Mouse (Mus musculus) adrenal gland, postnatal 10 days (tissue): ENCODE measurements at regions not wholly inside any gene's neighbourhood (a gene's known extent, or its start where the extent isn't known, plus 50 kb on each side); places are given as distances from the start of the nearest gene placed in this dataset.

Experiments used
- DNase-seq: peaks from one replicate; pipeline ENCODE4 v3.0.0; 2021; ENCODE audit warnings: mixed read lengths

DNA sequence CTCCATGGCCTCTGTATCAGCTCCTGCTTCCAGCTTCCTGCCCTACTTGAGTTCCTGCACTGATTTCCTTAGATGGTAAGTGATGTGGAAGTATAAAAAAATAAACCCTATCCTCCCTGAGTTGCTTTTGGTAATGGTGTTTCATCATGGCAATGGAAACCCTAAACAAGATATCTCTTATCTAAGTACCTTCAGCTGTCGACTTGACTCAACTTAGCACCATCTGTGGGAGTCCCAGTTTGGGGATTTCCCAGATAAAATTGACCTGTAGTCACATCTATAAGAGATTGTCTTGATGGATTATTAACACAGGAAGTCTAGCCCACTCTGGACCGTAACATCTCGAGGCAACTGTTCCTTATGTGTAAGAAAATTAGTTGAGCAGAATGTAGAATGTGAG, 570.2 kb upstream of the Gm10306 start:
- no peak for DNase-seq

DNA sequence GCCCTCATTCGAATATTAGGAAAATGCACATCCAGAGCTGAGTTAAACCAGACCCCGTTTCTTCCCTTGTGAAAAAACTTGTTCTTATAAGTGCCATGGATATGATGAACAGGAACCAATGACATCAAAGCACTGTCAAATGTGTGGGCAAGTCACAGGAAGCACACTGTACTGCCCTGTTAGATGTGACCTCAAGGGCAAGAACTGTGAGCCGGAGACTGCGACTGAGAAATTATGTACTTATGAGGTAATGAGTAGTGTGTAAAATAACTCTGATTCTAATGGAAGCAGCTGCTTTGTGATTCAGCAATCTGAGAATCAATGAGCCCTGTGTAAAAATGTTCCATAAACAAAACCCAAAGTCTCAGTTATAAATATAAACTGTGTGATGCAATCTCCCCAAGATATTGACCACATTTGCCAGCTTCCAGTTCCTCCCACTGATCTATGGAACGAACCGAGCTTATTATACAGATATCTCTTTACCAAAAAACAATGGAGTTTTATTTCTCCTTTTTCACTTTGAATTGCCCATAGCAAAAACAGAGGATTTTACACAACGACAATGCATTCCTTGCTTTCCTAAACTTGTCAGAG, 566.0 kb upstream of the Gm10306 start:
- DNase-seq: no peak

DNA sequence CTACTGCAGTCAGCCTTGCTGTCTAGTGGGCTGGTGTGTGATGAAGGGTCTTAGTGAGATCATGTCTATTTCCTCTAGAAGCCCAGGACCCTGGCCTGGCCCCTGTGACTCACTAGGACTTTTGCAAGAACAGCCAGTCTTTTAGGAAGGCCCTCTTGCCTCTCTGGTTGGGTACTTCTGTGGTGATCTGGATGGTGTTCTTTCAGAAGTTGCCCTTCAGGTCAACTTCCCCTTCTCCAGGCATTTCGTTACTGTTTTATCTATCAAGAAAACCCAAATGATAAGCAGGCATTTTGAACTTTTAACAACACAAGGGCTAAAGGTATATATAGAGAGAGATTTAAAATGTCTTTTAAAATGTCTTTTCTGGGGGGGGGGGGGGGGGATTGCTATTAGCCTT, 550.5 kb upstream of the Gm10306 start:
- peak; percentile 15 for DNase-seq

DNA sequence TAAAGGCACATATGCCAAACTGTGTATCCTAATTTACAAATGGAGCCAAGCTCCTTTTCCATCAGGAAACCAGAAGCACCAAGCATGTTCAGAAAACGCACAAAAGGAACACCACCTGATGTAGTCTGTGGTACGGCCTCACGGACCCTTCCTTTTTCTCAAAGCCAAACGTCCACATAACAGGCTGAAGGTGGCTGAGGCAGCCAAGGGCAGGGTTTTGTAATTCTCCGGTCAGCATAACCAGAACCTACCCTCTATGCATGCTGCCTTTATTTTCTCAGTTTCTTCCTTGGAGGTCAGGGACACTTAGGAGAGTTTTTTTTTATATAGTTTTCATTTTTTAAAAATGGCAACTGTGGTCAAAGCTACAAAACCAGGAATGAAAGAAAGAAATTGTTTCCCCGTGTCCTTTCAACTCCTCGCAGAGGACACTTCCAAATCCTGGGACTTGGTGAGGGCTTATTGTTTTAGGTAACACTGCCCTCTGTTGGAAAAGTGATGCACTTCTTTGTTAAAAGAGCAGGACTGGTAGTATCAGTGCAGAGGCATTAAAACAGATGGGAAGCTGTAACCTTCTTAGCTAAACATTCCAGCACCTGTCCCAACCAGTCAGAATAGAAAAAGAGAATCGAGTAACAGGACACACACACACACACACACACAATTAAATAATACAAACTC, 549.1 kb upstream of the Gm10306 start:
- DNase-seq: peak; percentile 49

DNA sequence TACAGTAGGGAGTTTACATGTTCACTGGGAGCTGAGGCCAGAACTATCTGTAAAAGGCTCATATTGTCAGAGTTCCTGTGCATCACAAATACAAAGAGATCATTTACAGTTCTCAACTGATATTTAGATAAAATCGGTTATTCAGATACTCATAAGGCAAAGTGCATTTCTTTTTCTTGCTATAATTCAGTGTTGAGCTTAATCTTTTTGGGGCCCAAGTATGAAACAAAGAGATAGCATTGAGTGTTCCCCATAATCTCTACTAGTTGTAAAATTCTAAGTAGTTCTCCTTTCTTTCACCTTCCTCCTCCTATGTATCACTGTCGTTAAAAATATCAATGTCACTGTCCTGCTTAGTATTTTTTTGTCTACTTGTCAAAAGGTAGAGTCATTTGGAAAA, 540.6 kb upstream of the Gm10306 start:
- DNase-seq: no peak

DNA sequence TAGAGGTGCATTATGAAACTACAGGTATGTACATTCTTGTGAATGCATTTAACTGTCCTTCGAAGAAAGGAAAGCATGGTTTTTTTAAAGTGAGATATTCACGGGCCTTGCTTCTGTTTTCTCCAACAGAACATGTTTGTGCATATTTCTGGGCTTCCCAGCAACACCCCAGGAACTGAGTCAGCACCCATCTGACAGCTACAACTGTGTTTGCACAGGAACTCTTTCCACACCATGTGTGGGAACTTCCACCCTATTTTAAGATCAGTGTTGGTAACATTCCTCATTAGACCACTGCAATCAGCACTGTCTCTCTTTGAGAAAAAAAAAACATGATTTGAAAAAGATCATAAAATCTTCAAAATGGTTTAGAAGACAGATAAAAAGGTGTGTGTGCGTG, 538.6 kb upstream of the Gm10306 start:
- no peak for DNase-seq

DNA sequence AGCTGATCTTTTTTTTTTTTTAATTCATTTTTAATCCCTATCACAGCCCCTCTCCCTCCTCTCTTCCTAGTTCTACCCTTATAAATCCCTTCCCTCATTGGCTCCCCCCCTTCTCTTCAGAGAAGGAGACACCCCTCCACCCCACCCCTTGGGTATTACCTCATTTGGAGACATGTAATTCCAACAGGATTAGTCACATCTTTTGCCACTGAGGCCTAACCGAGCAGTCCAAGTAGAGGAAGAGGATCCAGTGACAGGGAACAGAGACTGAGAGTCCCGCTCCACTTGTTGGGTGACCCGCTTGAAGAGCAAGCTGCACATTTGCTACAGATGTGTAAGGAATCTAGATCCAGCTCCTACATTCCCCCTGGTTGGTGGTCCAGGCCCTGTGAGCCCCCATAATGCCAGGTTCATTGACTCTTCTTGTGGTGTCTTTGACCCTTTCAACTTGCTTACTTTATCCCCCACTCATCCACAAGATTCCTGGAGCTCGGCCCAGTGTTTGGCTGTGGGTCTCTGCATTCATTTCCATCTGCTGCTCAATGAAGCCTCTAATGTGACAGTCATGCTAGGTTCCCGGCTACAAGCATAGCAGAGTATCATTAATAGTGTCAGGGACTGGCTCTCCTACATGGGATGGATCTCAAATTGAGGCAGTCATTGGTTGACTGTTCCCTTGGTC, 506.6 kb upstream of the Gm10306 start:
- no peak for DNase-seq

DNA sequence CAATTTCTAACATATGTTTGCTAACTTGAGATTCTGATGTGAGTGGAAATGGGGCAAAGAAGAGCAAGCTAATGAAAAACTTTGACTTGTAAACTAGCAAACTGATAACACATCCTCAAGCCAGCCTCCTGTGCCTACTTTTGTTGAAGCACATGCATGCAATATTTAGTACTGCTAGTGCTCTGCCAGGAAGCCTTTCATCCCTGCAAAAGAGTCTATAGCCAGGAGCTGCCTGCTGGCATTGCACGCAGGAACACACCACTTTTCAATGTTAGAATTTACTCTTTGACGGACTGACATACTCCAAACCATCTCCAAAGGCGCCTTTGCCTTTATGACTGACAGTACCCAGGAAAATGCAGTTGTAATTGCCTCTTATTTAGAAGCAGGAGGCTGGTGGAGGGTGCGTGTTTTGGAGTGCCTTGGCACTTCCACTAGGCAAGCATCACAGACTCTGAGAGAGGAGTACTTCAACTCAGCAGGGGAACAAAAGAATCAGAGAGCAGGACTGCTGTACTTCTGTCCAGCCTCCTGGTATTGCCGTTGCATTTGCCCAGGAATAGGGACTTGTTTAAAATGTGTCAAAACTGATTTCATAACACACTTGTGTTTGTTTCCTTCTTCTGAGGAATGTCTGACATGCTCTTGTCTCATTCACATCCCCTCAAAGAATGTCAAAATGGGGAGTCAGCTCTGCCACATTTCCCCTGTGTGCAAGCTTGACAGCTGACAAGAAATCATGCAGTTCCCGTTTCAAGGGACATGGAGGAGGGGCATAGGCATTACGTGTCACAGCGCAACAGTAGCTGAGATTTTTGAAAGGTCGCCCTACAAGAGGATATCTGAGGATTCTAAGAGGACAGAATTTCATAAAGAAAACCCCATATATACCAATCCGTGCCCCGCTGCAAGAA, 503.8 kb upstream of the Gm10306 start:
- no peak for DNase-seq

DNA sequence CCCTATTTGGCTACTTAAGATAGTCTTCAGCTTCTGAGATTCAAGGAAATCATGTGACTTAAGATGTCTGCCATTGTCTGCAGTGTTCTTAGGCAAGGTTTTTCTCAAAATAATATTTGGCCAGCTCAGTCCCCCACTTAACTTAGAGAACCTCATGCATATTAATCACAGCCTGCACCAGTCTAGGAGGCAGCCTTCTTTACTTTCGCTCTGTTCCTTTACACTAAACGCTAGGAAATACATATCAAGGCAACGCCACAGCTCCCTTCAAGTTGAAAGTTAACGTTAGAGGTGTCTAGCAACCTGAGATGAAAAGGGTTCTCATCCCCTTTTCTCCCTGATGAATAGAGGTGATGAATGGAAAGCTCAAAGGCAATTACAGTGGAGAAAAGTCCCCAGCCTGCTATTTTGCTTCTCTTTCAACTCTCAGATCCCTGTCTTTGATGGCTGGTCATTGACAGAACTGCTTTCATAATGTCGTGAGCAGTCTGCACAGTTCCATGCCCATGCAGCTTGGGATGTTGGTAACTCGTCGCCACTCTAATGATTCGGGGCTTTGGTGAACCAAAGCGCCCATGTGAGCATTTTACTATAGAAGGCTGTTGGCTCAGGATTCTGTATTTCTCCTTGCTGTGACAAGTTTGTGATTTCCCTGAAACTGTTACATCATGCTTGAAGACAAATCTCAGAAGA, 483.0 kb upstream of the Gm10306 start:
- DNase-seq: no peak

DNA sequence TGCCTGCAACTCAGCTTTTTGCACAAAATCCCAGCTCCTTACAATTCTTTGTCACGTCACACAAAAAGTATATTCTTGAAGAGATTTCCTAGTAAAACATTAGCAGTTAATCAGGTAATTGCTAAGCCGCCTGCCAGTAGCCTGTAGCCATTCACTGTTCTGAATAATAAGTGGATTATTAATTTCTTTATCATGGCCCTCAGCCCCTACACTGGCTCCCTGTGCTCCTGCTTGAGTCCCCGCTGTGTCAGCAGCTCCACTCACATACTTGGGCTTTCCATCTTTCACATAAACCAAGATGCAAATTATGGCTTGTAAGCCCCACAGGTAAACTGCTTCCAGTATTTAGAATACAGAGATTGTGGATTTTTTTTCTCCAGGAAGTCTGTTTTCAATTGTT, 473.5 kb upstream of the Gm10306 start:
- no peak for DNase-seq

DNA sequence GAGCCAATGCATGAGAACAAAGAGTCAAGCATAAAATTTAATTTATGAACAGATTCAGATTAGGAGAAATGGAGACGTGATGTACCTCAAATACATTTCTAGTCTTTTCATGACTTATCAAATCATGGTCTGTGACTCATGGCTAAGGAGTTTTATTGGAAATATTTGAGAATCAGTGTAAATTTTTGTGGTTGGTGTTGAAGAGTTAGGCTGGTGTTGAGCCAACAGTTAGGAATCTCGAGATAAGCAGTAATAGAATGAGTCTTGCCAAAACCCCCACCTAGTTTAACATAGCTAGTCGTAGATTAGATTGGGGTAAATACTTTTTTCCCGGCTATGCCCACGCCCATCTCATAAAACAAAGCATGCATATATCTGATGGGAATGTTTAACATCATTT, 462.0 kb upstream of the Gm10306 start:
- DNase-seq: no peak

DNA sequence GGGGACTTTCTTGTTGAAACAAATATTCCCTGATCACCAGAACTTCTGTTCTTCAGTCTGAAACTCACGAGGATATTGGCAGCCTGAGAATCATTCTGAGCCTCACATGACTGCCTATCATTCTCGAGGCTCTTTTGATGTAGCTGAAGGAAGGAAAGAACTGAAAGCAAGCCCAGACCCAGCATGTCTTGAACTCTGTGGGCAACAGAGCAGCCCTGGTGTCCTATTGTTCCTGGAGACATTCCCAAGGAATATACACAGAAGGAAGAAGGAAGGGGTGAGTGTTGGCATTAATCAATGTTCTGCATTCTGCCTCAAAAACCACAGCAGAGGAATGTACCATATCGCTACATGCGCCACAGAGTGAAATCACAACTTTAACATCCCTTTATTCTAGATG, 449.4 kb upstream of the Gm10306 start:
- no peak for DNase-seq

DNA sequence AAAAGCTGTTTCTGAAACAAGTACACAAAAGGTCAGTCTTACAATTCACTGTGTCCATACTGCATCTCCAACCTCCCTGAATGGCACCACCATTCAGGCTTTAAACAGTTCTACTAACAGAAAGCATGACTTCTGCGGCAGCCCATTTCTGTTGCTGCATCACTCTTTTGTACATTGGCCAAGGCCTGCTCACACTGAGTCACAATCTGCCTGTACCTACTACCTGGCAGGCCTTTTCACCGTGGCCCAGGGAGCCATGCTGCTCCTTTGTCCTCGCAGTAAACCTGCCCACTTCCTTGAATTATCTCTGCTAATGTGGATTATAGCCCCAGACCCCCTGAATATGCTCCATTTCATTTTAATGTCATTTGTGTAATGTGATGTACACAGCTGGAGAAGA, 439.5 kb upstream of the Gm10306 start:
- no peak for DNase-seq

DNA sequence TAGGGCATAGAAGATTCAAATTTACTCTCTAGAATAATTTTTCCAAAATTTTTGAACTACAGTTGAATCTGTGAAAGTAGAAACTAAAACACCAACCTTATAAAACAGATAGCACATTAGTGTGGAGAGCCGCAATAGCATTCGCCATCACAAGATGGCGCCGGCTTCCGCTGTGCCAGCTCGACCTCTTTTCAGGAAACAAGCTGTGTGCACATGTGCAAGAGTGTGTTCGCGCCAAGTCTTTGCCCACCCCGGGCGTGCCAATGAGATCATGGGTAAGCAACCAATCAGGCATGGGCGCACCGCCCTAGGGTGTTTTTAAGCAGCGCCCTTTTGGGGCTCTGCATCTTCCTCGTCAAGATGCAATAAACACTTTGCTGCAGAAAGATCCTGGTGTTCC, 432.2 kb upstream of the Gm10306 start:
- DNase-seq: no peak

DNA sequence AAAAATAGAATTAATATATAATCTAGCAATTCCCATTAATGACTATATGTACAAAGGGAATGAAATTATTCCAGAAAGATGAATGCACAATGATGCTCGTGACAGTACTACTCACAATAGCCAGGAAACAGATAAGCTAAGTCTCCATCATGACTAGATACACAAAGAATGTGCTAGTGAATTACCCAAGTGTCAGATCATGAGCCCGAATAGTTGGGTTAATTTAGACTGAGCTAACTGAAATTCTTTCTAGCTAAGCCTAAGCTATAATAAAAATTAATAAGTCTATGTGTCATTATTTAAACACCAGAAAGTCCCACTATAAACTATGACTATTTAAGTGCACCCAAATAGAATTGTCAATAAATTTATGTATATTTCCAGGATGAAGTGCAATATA, 418.4 kb upstream of the Gm10306 start:
- no peak for DNase-seq

DNA sequence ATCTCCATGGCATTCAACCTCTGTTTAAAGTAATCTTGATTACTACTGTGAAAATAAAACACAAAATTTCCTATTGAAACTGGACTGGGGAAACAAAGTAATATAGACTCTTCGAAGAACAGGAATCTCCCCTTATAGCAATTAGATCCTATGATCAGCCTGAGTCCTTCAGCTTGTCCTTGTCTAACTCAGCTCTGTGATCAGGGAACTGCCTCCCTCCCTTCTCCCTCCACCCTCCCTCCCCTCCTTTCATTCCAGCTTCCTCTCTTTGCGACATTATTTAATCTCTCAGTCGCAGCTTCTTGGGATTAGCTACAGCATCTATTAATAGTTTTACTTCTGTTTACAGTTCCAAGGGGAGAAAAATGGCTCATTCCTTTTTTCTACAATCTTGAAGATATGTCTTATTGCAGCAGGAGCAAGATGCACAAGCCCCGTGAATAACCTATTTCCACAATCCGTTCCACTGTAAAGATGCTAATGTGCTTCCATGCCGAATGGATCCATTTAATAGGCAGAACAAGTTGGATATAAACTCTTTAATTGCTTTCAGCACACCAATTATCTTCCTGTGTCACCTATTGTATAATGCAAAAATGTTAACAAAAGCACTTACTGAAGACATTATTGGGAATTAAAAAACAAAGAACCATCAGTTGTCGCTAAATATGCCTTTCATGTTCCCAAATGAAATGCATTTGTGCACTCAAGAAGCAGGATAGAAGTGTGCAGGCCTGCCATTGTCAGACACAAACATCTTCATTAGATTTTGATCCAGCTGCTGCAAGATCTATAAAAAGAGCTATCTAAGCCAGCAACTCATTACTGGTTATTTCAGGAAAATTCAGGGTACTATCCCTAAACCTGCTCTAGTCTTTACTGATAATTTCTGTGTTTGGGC, 411.2 kb upstream of the Gm10306 start:
- DNase-seq: no peak

DNA sequence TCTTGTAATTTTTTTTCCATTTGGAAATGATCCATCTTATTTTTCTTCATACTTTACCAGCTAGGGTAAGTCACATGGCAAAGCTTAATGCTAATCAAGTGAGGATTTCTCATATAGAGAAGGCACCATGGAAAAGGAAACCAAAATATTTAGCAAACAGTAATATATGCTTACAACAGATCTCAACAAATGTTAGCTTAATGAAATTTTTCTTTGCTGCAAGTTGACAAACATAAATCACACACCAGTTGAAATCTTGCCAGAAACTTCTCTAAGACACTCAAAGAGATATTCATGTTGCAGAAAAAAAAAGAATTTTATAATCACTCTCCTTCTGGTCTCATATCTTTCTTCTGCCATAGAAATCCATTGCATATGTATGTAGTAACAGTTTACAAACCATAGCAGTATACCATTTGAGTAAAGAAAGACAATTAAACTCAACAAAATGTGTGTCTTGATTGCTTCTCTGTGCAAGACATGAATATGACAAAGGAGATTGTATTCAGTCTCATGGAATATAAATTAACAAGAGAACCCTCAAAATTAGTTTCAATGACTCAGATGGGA, 408.3 kb upstream of the Gm10306 start:
- DNase-seq: no peak

DNA sequence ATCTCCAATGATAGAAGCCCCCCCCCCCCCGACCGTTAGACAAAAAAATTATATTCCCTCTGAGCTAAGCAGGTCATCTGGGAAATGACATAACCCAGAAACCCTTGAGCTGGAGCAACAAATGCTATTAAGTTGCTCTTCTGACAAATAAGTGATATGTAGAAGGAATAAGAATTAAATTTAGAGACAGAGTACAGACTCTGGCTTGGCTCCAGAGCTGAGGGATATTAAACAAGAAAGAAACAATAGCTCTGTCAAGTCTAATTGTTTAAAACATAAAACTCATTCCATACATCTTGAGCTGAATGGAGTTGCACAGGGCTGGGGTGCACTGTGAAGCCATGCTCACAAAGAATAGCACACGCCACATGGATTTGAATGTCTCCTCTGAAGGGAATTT, 407.3 kb upstream of the Gm10306 start:
- DNase-seq: no peak

DNA sequence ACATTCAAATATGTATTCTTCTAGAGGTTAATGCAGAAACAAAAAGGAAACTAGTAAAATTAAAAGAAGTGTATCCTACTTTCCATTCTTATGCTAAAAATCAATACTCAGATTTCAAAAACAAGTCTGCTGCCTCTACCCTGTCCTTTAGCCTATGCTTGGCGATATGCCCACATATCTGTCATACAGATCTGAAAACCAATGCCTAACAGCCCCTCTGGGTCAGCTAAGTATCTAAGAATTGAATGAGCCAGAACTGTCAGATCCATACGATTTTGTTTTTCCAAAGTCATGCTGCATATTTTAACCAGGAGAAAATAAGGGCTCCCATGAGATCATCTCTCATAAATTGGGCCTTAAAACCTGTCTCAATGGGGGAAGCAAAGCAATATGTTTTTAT, 395.7 kb upstream of the Gm10306 start:
- no peak for DNase-seq

DNA sequence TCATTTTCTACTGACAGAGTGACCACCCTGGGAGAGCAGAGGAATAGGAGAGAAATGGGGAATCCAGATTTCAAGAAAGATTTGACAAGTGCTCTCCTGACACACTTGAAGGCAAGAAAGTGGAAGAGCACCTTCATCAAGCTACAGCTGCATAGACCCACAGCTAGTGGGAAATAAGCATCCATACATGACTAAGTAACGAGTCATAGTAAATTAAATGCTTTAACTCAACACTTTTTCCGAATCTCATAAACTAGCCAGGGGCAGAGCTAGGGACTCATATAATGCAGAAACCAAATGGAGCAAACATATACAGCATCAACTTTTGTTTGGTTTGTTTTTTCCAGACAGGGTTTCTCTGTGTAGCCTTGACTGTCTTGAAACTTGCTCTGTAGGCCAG, 383.2 kb upstream of the Gm10306 start:
- no peak for DNase-seq

DNA sequence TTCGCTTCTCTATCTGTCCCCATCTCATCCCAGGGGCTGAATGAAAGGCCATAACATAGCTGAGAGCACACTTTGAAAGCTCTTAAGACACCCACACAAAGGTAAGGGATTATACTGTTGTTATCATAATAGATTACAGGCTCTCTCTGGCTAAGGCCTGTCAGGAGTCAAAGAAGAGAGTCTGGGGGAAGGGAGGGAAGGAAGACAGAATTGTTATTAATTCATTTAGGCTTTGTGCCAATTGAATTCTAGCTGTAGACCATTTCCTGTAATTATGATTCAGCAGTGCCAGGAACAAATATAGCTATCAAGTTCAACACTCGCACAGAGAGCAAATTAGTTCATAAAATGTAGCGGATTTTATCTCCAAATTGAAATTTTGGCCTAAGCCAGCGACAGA, 369.3 kb upstream of the Gm10306 start:
- no peak for DNase-seq
